Mouse (Mus musculus): Measurements from ENCODE around the gene 1700003F12Rik. TPM values are rescaled to one million over a fixed set of nuclear protein-coding genes. Genes with fewer than 3 reads are reported as not detected.

Gene 1700003F12Rik
- polyA plus RNA-seq, 1 experiment from 2014 or later = 0.71 TPM

DNA sequence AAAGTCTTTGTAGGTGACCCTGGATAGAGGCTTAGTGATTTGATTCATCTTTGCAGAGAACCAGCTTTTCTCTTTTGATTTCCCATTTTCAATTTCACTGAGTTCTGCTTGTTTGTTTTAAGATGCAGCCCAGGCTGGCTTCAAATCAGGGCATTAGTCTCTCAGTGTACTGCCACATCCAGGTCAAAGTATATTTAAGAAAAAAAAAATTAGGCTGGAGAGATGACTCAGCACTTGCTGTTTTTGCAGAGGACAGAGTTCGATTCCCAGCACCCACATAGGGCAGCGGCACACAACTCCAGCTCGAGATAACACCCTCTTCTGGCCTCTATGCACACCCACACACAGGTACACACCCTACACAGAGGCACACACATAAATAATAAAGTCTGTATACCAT, 44.4 kb downstream of the 1700003F12Rik start:
- Histone ChIP-seq H3K4me2 (ENCODE audit: low read depth, low read length) (no peak overlapping the region), H3K36me3 (ENCODE audit: control insufficient read depth, insufficient read depth) (peaks cover 8% of the 10 kb centered on the region), H3K4me3 (ENCODE audit: low read length) (no peak overlapping the region), H3K9ac (ENCODE audit: low read length) (no peak overlapping the region), H3K4me1 (ENCODE audit: control insufficient read depth, insufficient read depth, low read length) (no peaks in the 10 kb centered on the region), H3K27ac (ENCODE audit: low read length) (no peak overlapping the region), H3K9me3 (replicated peaks; ENCODE audit: control insufficient read depth, low read length) (peaks cover 3% of the 10 kb centered on the region; the same call in 1 of the 2 replicates), H3K27me3 (ENCODE audit: control insufficient read depth, insufficient read depth, low read length) (no peaks in the 10 kb centered on the region)
- 84% methylated on average over 3 of the region's 3 CpGs for WGBS
- no peak for ATAC-seq (replicated peaks; ENCODE audit: extremely low read depth, insufficient read depth, low FRiP score)

DNA sequence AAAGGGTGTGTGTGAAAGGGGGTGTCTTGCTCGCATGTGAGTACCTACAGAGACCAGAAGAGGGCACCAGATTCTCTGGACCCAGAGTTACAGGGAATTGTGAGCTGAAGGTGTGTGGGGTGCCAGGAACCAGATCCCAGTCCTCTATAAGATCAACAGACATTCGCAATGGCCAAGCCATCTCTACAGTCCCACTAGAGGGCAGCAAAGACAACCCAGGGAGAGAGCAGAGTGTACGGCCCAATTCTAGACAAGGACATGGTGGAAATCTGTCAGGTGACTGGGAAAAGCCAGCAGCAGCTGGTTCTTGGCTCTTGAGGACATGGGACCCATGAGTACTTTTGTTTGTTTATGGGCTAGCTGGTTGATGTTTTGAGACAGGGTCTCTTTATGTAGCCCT, 46.1 kb downstream of the 1700003F12Rik start:
- ATAC-seq (replicated peaks; ENCODE audit: extremely low read depth, insufficient read depth, low FRiP score) = no peak; the same call in 1 of the 2 replicates
- Histone ChIP-seq H3K36me3 (ENCODE audit: control insufficient read depth, insufficient read depth) (no peaks in the 10 kb centered on the region), H3K9ac (ENCODE audit: low read length) (no peak overlapping the region), H3K4me3 (ENCODE audit: low read length) (no peak overlapping the region), H3K4me1 (ENCODE audit: control insufficient read depth, insufficient read depth, low read length) (no peaks in the 10 kb centered on the region), H3K4me2 (ENCODE audit: low read depth, low read length) (no peak overlapping the region), H3K27ac (ENCODE audit: low read length) (no peak overlapping the region), H3K9me3 (replicated peaks; ENCODE audit: control insufficient read depth, low read length) (peaks cover 3% of the 10 kb centered on the region; the same call in 1 of the 2 replicates), H3K27me3 (ENCODE audit: control insufficient read depth, insufficient read depth, low read length) (no peaks in the 10 kb centered on the region)
- WGBS = 64% methylated on average over 3 of the region's 3 CpGs

DNA sequence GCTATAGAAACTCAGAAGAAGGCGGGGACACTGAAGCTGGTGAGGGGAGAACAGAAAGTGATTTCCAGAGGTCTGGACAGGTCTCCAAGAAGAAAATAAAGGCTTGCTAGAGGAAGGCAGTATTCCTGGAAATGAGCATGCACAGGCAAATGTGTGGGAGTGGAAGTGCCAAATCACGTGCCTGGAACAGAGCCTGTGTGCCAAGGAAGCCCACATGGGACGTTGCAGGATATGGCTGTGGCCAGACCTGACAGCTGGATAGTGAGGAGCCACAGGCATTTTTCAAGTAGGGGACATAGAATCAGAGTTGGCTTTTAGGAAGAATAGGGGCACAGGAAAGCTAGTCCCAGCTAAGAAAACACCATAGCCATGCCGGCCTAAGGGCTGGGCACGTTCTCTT, 48.9 kb downstream of the 1700003F12Rik start:
- Histone ChIP-seq H3K9me3 (replicated peaks; ENCODE audit: control insufficient read depth, low read length) (peaks cover 3% of the 10 kb centered on the region; the same call in 1 of the 2 replicates), H3K9ac (ENCODE audit: low read length) (no peak overlapping the region), H3K4me3 (ENCODE audit: low read length) (no peak overlapping the region), H3K27me3 (ENCODE audit: control insufficient read depth, insufficient read depth, low read length) (no peaks in the 10 kb centered on the region), H3K36me3 (ENCODE audit: control insufficient read depth, insufficient read depth) (no peaks in the 10 kb centered on the region), H3K27ac (ENCODE audit: low read length) (no peak overlapping the region), H3K4me2 (ENCODE audit: low read depth, low read length) (no peak overlapping the region), H3K4me1 (ENCODE audit: control insufficient read depth, insufficient read depth, low read length) (no peaks in the 10 kb centered on the region)
- WGBS = 69% methylated on average over 5 of the region's 5 CpGs
- ATAC-seq (replicated peaks; ENCODE audit: extremely low read depth, insufficient read depth, low FRiP score) = no peak

DNA sequence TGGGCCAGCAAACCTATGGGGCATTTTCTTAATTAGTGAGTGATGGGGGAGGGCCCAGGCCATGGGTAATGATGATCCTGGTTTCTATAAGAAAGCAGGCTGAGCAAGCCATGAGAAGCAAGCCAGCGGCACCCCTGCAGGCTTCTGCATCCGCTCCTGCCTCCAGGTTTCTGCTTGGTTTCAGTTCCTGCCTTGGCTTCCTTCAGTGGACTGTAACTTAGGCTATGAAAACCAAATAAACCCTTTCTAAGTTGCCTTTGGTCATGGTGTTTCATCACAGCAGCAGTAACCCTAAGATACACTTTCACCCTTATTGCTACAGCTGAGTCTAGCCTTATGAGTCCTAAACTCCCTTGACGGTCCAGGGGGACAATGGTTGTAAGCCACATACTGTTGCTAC, 50.5 kb downstream of the 1700003F12Rik start:
- no peak overlapping the region for H3K4me3 ChIP-seq (ENCODE audit: low read length)
- no peak overlapping the region for H3K27ac ChIP-seq (ENCODE audit: low read length)
- H3K9ac ChIP-seq (ENCODE audit: low read length) = no peak overlapping the region
- no peak overlapping the region for H3K4me2 ChIP-seq (ENCODE audit: low read depth, low read length)
- peaks cover 3% of the 10 kb centered on the region; the same call in 1 of the 2 replicates for H3K9me3 ChIP-seq (replicated peaks; ENCODE audit: control insufficient read depth, low read length)
- ATAC-seq (replicated peaks; ENCODE audit: extremely low read depth, insufficient read depth, low FRiP score) = no peak
- no peaks in the 10 kb centered on the region for H3K4me1 ChIP-seq (ENCODE audit: control insufficient read depth, insufficient read depth, low read length)
- 89% methylated on average over 3 of the region's 3 CpGs for WGBS
- H3K36me3 ChIP-seq (ENCODE audit: control insufficient read depth, insufficient read depth) = no peaks in the 10 kb centered on the region
- H3K27me3 ChIP-seq (ENCODE audit: control insufficient read depth, insufficient read depth, low read length) = no peaks in the 10 kb centered on the region

Other genes with a start within 250 kb of the 1700003F12Rik start
- gene Bpifb9b, start 239.9 kb upstream of the 1700003F12Rik start, polyA plus RNA-seq (2015; fragmentation: Nextera tagmentation; extraction: Ambion mirVana) = not detected in 2 replicates
- 15.4 and 20.0 TPM in 2 replicates for gene Cdk5rap1, start 174.1 kb upstream of the 1700003F12Rik start, polyA plus RNA-seq (2015; fragmentation: Nextera tagmentation; extraction: Ambion mirVana)
- 57.8 and 61.8 TPM in 2 replicates for gene Snta1, start 139.0 kb upstream of the 1700003F12Rik start, polyA plus RNA-seq (2015; fragmentation: Nextera tagmentation; extraction: Ambion mirVana)
- 28.5 and 29.7 TPM in 2 replicates for gene Cbfa2t2, start 110.6 kb upstream of the 1700003F12Rik start, polyA plus RNA-seq (2015; fragmentation: Nextera tagmentation; extraction: Ambion mirVana)
- 0.16 and 0.19 TPM in 2 replicates for gene Actl10, start 4.7 kb downstream of the 1700003F12Rik start, polyA plus RNA-seq (2015; fragmentation: Nextera tagmentation; extraction: Ambion mirVana)
- 1.7 and 2.8 TPM in 2 replicates for gene Necab3, start 11.8 kb downstream of the 1700003F12Rik start, polyA plus RNA-seq (2015; fragmentation: Nextera tagmentation; extraction: Ambion mirVana)
- 18.9 and 22.1 TPM in 2 replicates for gene E2f1, start 22.8 kb downstream of the 1700003F12Rik start, polyA plus RNA-seq (2015; fragmentation: Nextera tagmentation; extraction: Ambion mirVana)
- 28.2 and 29.5 TPM in 2 replicates for gene Pxmp4, start 56.6 kb downstream of the 1700003F12Rik start, polyA plus RNA-seq (2015; fragmentation: Nextera tagmentation; extraction: Ambion mirVana)
- gene Zfp341, start 66.2 kb downstream of the 1700003F12Rik start, polyA plus RNA-seq (2015; fragmentation: Nextera tagmentation; extraction: Ambion mirVana) = 0.45 and 0.74 TPM in 2 replicates
- not detected in 2 replicates for gene 4930519P11Rik, start 66.4 kb downstream of the 1700003F12Rik start, polyA plus RNA-seq (2015; fragmentation: Nextera tagmentation; extraction: Ambion mirVana)
- gene Chmp4b, start 104.6 kb downstream of the 1700003F12Rik start, polyA plus RNA-seq (2015; fragmentation: Nextera tagmentation; extraction: Ambion mirVana) = 22.5 and 23.0 TPM in 2 replicates
- gene Gm14214, start 222.9 kb downstream of the 1700003F12Rik start, polyA plus RNA-seq (2015; fragmentation: Nextera tagmentation; extraction: Ambion mirVana) = not detected in 2 replicates
- 29.0 and 36.6 TPM in 2 replicates for gene Raly, start 244.0 kb downstream of the 1700003F12Rik start, polyA plus RNA-seq (2015; fragmentation: Nextera tagmentation; extraction: Ambion mirVana)
- gene a, start 244.3 kb downstream of the 1700003F12Rik start, polyA plus RNA-seq (2015; fragmentation: Nextera tagmentation; extraction: Ambion mirVana) = 0.65 and 0.93 TPM in 2 replicates

Measured in heart, embryonic 16.5 days (tissue).